Mouse (Mus musculus) hindbrain, embryonic 12.5 days (tissue): ENCODE measurements around the gene Wipi2. TPM values are rescaled to one million over a fixed set of nuclear protein-coding genes. Genes with fewer than 3 reads are reported as not detected.

ENCODE experiments used
- ATAC-seq: fragments of 200-750 bp; cut with Nextera tagmentation; 2 replicates; pipeline ENCODE4 v1.8.0; 2017; ENCODE audit warnings: moderate TSS enrichment; ENCODE audit not compliant: low FRiP score
- H3K27ac ChIP-seq: fragments of 300-500 bp; sonication (generic); 2 replicates; pipeline ENCODE4 v1.5.1; 2016; ENCODE audit warnings: mild to moderate bottlenecking
- H3K27me3 ChIP-seq: fragments of 300-500 bp; sonication (generic); 2 replicates; pipeline ENCODE4 v1.6.1; 2016; ENCODE audit warnings: mild to moderate bottlenecking
- H3K36me3 ChIP-seq: fragments of 300-500 bp; sonication (generic); 2 replicates; pipeline ENCODE4 v1.6.1; 2016; ENCODE audit warnings: mild to moderate bottlenecking
- H3K4me1 ChIP-seq: fragments of 300-500 bp; sonication (generic); 2 replicates; pipeline ENCODE4 v1.6.1; 2016
- H3K4me2 ChIP-seq: fragments of 300-500 bp; sonication (generic); replicated peaks from 2 replicates; pipeline ENCODE4 v1.6.1; 2016; ENCODE audit warnings: mild to moderate bottlenecking
- H3K4me3 ChIP-seq: fragments of 300-500 bp; sonication (generic); 2 replicates; pipeline ENCODE4 v1.5.1; 2016; ENCODE audit warnings: mild to moderate bottlenecking
- H3K9ac ChIP-seq: fragments of 300-500 bp; sonication (generic); 2 replicates; pipeline ENCODE4 v1.6.1; 2016; ENCODE audit warnings: mild to moderate bottlenecking, moderate library complexity
- H3K9me3 ChIP-seq: fragments of 300-500 bp; sonication (generic); replicated peaks from 2 replicates; pipeline ENCODE4 v1.6.1; 2016; ENCODE audit warnings: mild to moderate bottlenecking
- WGBS: fragments of 180-500 bp; shearing (Covaris S2); methylation state at CpG from one replicate; pipeline ENCODE4 v1.1.7; 2016; 5-methylcytosine and 5-hydroxymethylcytosine counted together
- polyA plus RNA-seq: library from polyadenylated mRNA; unstranded; fragments of >200 nt; fragmentation: Nextera tagmentation; extraction: Ambion mirVana; gene quantifications from 2 replicates; pipeline ENCODE4 v1.2.1, GENCODE M21; 2016

The Wipi2 gene
- polyA plus RNA-seq, 1 experiment from 2014 or later = 63.8 TPM

GRCm38 (mm10) chr5:142696865-142697264, 69.4 kb downstream of the Wipi2 start:
- Histone ChIP-seq H3K4me2 (no peak overlapping the region), H3K9ac (no peak overlapping the region), H3K9me3 (no peaks in the 10 kb centered on the region), H3K4me1 (peaks cover 20% of the 10 kb centered on the region), H3K27ac (no peak overlapping the region), H3K27me3 (peaks cover 23% of the 10 kb centered on the region), H3K4me3 (no peak overlapping the region), H3K36me3 (no peaks in the 10 kb centered on the region)
- no peak for ATAC-seq
- 90% methylated on average over 6 of the region's 6 CpGs for WGBS

GRCm38 (mm10) chr5:142697742-142698141, 70.2 kb downstream of the Wipi2 start:
- H3K4me3 ChIP-seq = no peak overlapping the region
- H3K4me2 ChIP-seq = no peak overlapping the region
- H3K4me1 ChIP-seq = peaks cover 23% of the 10 kb centered on the region
- H3K9me3 ChIP-seq = no peaks in the 10 kb centered on the region
- no peak overlapping the region for H3K9ac ChIP-seq
- no peak for ATAC-seq
- H3K36me3 ChIP-seq = no peaks in the 10 kb centered on the region
- WGBS = 68% methylated on average over 2 of the region's 2 CpGs
- H3K27me3 ChIP-seq = peaks cover 23% of the 10 kb centered on the region
- H3K27ac ChIP-seq = no peak overlapping the region

- WGBS = 10% methylated on average over 15 of the region's 15 CpGs
- Histone ChIP-seq H3K36me3 (peaks cover 10% of the 10 kb centered on the region), H3K27me3 (peaks cover 23% of the 10 kb centered on the region), H3K27ac (no peak overlapping the region), H3K9ac (0 out of 2 replicates have a peak overlapping the region, but pooled peaks have one; percentile 3), H3K4me2 (peak overlapping the region; percentile 69), H3K4me3 (peak overlapping the region; percentile 72), H3K4me1 (peaks cover 23% of the 10 kb centered on the region), H3K9me3 (no peaks in the 10 kb centered on the region)
- ATAC-seq = peak; percentile 18; the same call in 1 of the 2 replicates
Measured at GRCm38 (mm10) chr5:142700842-142701589, 73.5 kb downstream of the Wipi2 start.

- peak overlapping the region; percentile 87 for H3K9ac ChIP-seq
- peak; percentile 84 for ATAC-seq
- peaks cover 13% of the 10 kb centered on the region for H3K36me3 ChIP-seq
- peaks cover 23% of the 10 kb centered on the region for H3K4me1 ChIP-seq
- H3K27me3 ChIP-seq = peaks cover 23% of the 10 kb centered on the region
- H3K27ac ChIP-seq = peak overlapping the region; percentile 41; the same call in 1 of the 2 replicates
- H3K4me3 ChIP-seq = peak overlapping the region; percentile 72
- H3K4me2 ChIP-seq = peak overlapping the region; percentile 69
- no peaks in the 10 kb centered on the region for H3K9me3 ChIP-seq
- under 1% methylated on average over 68 of the region's 72 CpGs for WGBS
Measured at GRCm38 (mm10) chr5:142701651-142702510, 74.4 kb downstream of the Wipi2 start.

GRCm38 (mm10) chr5:142702511-142703138, 75.1 kb downstream of the Wipi2 start:
- Histone ChIP-seq H3K36me3 (peaks cover 18% of the 10 kb centered on the region), H3K27ac (peak overlapping the region; percentile 41; the same call in 1 of the 2 replicates)
- peak; percentile 33 for ATAC-seq

GRCm38 (mm10) chr5:142703569-142703968, 76.1 kb downstream of the Wipi2 start:
- peak overlapping the region; percentile 87 for H3K9ac ChIP-seq
- H3K4me1 ChIP-seq = peaks cover 23% of the 10 kb centered on the region
- peaks cover 27% of the 10 kb centered on the region for H3K36me3 ChIP-seq
- H3K27me3 ChIP-seq = peaks cover 18% of the 10 kb centered on the region
- no peaks in the 10 kb centered on the region for H3K9me3 ChIP-seq
- H3K4me2 ChIP-seq = peak overlapping the region; percentile 69
- ATAC-seq = no peak
- 77% methylated on average over 10 of the region's 10 CpGs for WGBS
- H3K4me3 ChIP-seq = peak overlapping the region; percentile 72
- no peak overlapping the region for H3K27ac ChIP-seq

More at GRCm38 (mm10) chr5:142702511-142703138, 75.1 kb downstream of the Wipi2 start:
- Histone ChIP-seq H3K4me1 (peaks cover 23% of the 10 kb centered on the region), H3K4me2 (peak overlapping the region; percentile 69), H3K9ac (peak overlapping the region; percentile 87), H3K27me3 (peaks cover 23% of the 10 kb centered on the region), H3K4me3 (peak overlapping the region; percentile 72), H3K9me3 (no peaks in the 10 kb centered on the region)
- WGBS = 23% methylated on average over 18 of the region's 18 CpGs

- no peak for ATAC-seq
- Histone ChIP-seq H3K4me2 (no peak overlapping the region), H3K27me3 (no peaks in the 10 kb centered on the region), H3K4me3 (no peak overlapping the region), H3K4me1 (peaks cover 13% of the 10 kb centered on the region), H3K9me3 (peaks cover 8% of the 10 kb centered on the region; the same call in 1 of the 2 replicates), H3K36me3 (peaks cover 63% of the 10 kb centered on the region), H3K9ac (no peak overlapping the region), H3K27ac (no peak overlapping the region)
- WGBS = 86% methylated on average over 5 of the region's 5 CpGs
Measured at GRCm38 (mm10) chr5:142707709-142708108, 80.2 kb downstream of the Wipi2 start.

GRCm38 (mm10) chr5:142709436-142709835, 81.9 kb downstream of the Wipi2 start:
- H3K4me1 ChIP-seq = no peaks in the 10 kb centered on the region
- WGBS = 88% methylated on average over 7 of the region's 7 CpGs
- peaks cover 77% of the 10 kb centered on the region for H3K36me3 ChIP-seq
- no peak overlapping the region for H3K27ac ChIP-seq
- H3K4me2 ChIP-seq = no peak overlapping the region
- no peak for ATAC-seq
- peaks cover 8% of the 10 kb centered on the region; the same call in 1 of the 2 replicates for H3K9me3 ChIP-seq
- no peak overlapping the region for H3K9ac ChIP-seq
- H3K27me3 ChIP-seq = no peaks in the 10 kb centered on the region
- no peak overlapping the region for H3K4me3 ChIP-seq

GRCm38 (mm10) chr5:142712373-142712772, 84.9 kb downstream of the Wipi2 start:
- Histone ChIP-seq H3K36me3 (peaks cover 67% of the 10 kb centered on the region), H3K9ac (no peak overlapping the region), H3K4me2 (no peak overlapping the region), H3K27me3 (no peaks in the 10 kb centered on the region), H3K27ac (no peak overlapping the region), H3K9me3 (peaks cover 8% of the 10 kb centered on the region; the same call in 1 of the 2 replicates), H3K4me1 (no peaks in the 10 kb centered on the region), H3K4me3 (no peak overlapping the region)
- 84% methylated on average over 5 of the region's 5 CpGs for WGBS
- no peak for ATAC-seq

- WGBS = 86% methylated on average over 10 of the region's 10 CpGs
- Histone ChIP-seq H3K4me1 (no peaks in the 10 kb centered on the region), H3K4me2 (no peak overlapping the region), H3K4me3 (no peak overlapping the region), H3K9me3 (peaks cover 8% of the 10 kb centered on the region; the same call in 1 of the 2 replicates), H3K27me3 (no peaks in the 10 kb centered on the region), H3K36me3 (peaks cover 58% of the 10 kb centered on the region), H3K27ac (no peak overlapping the region), H3K9ac (no peak overlapping the region)
- ATAC-seq = no peak
Measured at GRCm38 (mm10) chr5:142713966-142714365, 86.5 kb downstream of the Wipi2 start.

- no peak for ATAC-seq
- Histone ChIP-seq H3K36me3 (peaks cover 56% of the 10 kb centered on the region), H3K4me1 (no peaks in the 10 kb centered on the region), H3K4me3 (no peak overlapping the region), H3K27ac (no peak overlapping the region), H3K9me3 (peaks cover 8% of the 10 kb centered on the region; the same call in 1 of the 2 replicates), H3K9ac (no peak overlapping the region), H3K4me2 (no peak overlapping the region), H3K27me3 (no peaks in the 10 kb centered on the region)
- WGBS = 91% methylated on average over 9 of the region's 9 CpGs
Measured at GRCm38 (mm10) chr5:142715059-142715458, 87.6 kb downstream of the Wipi2 start.

GRCm38 (mm10) chr5:142716056-142716455, 88.6 kb downstream of the Wipi2 start:
- Histone ChIP-seq H3K4me3 (no peak overlapping the region), H3K36me3 (peaks cover 52% of the 10 kb centered on the region), H3K27me3 (no peaks in the 10 kb centered on the region), H3K4me1 (no peaks in the 10 kb centered on the region), H3K4me2 (no peak overlapping the region), H3K27ac (no peak overlapping the region), H3K9me3 (peaks cover 8% of the 10 kb centered on the region; the same call in 1 of the 2 replicates), H3K9ac (no peak overlapping the region)
- WGBS = 90% methylated on average over 6 of the region's 6 CpGs
- no peak for ATAC-seq
